Mouse (Mus musculus) forebrain, embryonic 16.5 days (tissue): Measurements from ENCODE around the gene Ppp2r5d. TPM values are rescaled to one million over a fixed set of nuclear protein-coding genes. Genes with fewer than 3 reads are reported as not detected.

ENCODE experiments used
- ATAC-seq: fragments of 200-750 bp; cut with Nextera tagmentation; 2 replicates; pipeline ENCODE4 v1.8.0; 2017; ENCODE audit warnings: mild to moderate bottlenecking, moderate library complexity
- H3K27ac ChIP-seq: fragments of 300-500 bp; sonication (generic); 2 replicates; pipeline ENCODE4 v1.5.1; 2014; ENCODE audit warnings: low read length, control low read depth
- H3K27me3 ChIP-seq: fragments of 300-500 bp; sonication (generic); replicated peaks from 2 replicates; pipeline ENCODE4 v1.6.1; 2014; ENCODE audit warnings: low read length; ENCODE audit not compliant: control insufficient read depth, insufficient read depth
- H3K36me3 ChIP-seq: fragments of 300-500 bp; sonication (generic); 2 replicates; pipeline ENCODE4 v1.6.1; 2014; ENCODE audit not compliant: control insufficient read depth, insufficient read depth
- H3K4me1 ChIP-seq: fragments of 300-500 bp; sonication (generic); replicated peaks from 2 replicates; pipeline ENCODE4 v1.6.1; 2014; ENCODE audit warnings: low read length; ENCODE audit not compliant: control insufficient read depth, insufficient read depth
- H3K4me2 ChIP-seq: fragments of 300-500 bp; sonication (generic); 2 replicates; pipeline ENCODE4 v1.6.1; 2014; ENCODE audit warnings: mild to moderate bottlenecking, low read length, control low read depth
- H3K4me3 ChIP-seq: fragments of 300-500 bp; sonication (generic); replicated peaks from 2 replicates; pipeline ENCODE4 v1.5.1; 2014; ENCODE audit warnings: mild to moderate bottlenecking, low read length, control low read depth
- H3K9ac ChIP-seq: fragments of 300-500 bp; sonication (generic); replicated peaks from 2 replicates; pipeline ENCODE4 v1.6.1; 2014; ENCODE audit warnings: low read depth, low read length, control low read depth
- H3K9me3 ChIP-seq: fragments of 300-500 bp; sonication (generic); 2 replicates; pipeline ENCODE4 v1.6.1; 2016; ENCODE audit warnings: low read length; ENCODE audit not compliant: control insufficient read depth
- WGBS: fragments of 180-500 bp; shearing (Covaris S2); extraction: QIAGEN DNeasy Blood & Tissue Kit; methylation state at CpG from one replicate; pipeline ENCODE4 v1.1.7; 2014; 5-methylcytosine and 5-hydroxymethylcytosine counted together
- polyA plus RNA-seq: library from polyadenylated mRNA; unstranded; fragments of >200 nt; fragmentation: Nextera tagmentation; extraction: Ambion mirVana; gene quantifications from 2 replicates; pipeline ENCODE4 v1.2.1, GENCODE M21; 2015

Ppp2r5d gene
- polyA plus RNA-seq, 1 experiment from 2014 or later, result 96.6 TPM

DNA sequence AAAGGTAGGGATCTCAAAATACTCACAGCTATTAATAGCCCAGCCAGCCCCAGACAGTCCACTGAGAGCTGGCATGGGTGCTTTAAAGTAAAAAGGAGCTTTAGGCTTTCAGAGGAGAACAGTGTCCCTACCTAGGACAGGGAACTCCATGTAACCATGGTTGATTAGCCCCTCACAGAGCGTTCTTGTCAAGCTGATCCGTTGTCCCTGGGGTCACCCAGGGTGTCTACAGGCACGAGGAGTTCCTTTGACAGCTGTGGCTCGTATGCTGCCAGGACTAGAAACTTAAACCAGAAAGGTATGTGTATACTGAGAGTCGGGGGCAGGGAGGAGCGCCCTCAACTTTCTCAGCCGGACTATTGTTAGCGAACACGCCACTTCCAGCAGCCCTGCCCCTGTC, 26.0 kb downstream of the Ppp2r5d start:
- H3K9ac ChIP-seq, result 0 out of 2 replicates have a peak overlapping the region, but pooled peaks have one; percentile 65
- peaks cover 33% of the 10 kb centered on the region for H3K4me1 ChIP-seq
- no peak overlapping the region for H3K27ac ChIP-seq
- peak overlapping the region; percentile 81; the same call in 1 of the 2 replicates for H3K4me2 ChIP-seq
- H3K36me3 ChIP-seq, result peaks cover 12% of the 10 kb centered on the region
- ATAC-seq, result no peak
- no peaks in the 10 kb centered on the region for H3K27me3 ChIP-seq
- 68% methylated on average over 9 of the region's 9 CpGs for WGBS
- no peak overlapping the region for H3K4me3 ChIP-seq
- no peaks in the 10 kb centered on the region for H3K9me3 ChIP-seq

DNA sequence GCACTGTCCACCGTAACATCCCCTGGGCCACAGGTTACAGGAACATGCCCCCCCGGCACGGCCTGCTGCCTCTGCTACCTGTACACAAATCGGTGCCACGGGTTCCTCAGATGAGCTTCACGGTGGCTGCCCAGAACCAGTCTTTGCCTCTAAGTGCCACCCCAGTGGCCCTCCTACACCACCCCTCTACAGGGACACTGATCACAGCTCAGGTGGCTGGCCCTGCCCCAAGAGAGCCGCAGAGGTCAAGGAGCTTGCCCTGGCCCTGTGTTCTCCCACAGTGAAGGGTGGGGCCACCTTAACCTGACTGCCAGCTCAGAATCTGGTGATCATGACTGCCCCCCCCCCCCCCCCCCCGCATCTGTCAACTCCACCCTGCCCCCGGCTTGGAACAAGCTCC, 26.5 kb downstream of the Ppp2r5d start, which contains the start of gene Mea1:
TSS of gene Mea1 (plus strand) at position 378 of the 400 bp plus-strand sequence.
- Histone ChIP-seq H3K27me3 (no peaks in the 10 kb centered on the region), H3K9ac (peak within 1 kb of the TSS; percentile 65), H3K36me3 (peaks cover 10% of the 10 kb centered on the region), H3K27ac (no peak within 1 kb of the TSS), H3K4me3 (peak within 1 kb of the TSS; percentile 72), H3K4me1 (peaks cover 36% of the 10 kb centered on the region), H3K4me2 (peak within 1 kb of the TSS; percentile 81), H3K9me3 (no peaks in the 10 kb centered on the region)
- 86% methylated on average over 7 of the region's 9 CpGs for WGBS
- ATAC-seq, result no peak

DNA sequence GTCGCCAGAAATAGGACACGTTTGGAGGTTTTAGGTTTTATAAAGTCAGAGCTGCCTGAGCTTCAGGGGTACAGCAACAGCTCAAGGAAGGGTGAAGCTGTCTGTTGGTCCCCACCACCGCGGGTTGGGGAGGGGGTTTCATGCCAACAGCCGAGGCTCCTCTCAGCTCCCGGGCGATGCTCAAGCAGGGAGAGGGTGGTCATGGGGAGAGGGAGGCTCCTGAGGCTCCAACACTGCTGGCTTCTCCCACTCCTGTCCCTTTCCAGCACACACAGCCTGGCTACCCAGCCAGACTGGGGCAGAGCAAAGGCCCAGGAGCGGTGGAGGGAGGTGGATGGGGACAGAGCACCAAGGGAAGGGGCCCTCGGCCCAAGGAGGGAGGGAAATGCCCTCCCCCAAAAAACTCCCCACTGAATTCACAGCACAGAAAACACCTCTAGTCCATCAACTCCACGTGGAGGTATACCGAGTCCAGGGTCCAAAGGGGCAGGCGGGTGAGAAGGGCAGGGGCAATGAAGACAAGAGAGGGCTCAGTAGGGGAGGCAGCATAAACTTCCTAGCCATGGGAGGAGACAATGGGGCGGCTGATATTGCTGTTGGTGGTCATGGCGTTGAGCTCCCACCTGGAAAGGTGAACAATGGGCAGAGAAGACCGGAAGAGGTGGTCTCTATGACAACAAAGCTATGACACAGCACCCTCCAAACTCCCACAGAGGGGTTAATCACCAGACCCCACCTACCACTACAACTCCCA, 30.2 kb downstream of the Ppp2r5d start:
- Histone ChIP-seq H3K4me3 (peak overlapping the region; percentile 96), H3K9ac (no peak overlapping the region; the same call in none of the 2 replicates), H3K4me2 (peak overlapping the region; percentile 95), H3K36me3 (peaks cover 14% of the 10 kb centered on the region), H3K27me3 (no peaks in the 10 kb centered on the region), H3K27ac (peak overlapping the region; percentile 75), H3K9me3 (no peaks in the 10 kb centered on the region), H3K4me1 (peaks cover 29% of the 10 kb centered on the region)
- 19% methylated on average over 15 of the region's 15 CpGs for WGBS
- peak; percentile 57 for ATAC-seq

DNA sequence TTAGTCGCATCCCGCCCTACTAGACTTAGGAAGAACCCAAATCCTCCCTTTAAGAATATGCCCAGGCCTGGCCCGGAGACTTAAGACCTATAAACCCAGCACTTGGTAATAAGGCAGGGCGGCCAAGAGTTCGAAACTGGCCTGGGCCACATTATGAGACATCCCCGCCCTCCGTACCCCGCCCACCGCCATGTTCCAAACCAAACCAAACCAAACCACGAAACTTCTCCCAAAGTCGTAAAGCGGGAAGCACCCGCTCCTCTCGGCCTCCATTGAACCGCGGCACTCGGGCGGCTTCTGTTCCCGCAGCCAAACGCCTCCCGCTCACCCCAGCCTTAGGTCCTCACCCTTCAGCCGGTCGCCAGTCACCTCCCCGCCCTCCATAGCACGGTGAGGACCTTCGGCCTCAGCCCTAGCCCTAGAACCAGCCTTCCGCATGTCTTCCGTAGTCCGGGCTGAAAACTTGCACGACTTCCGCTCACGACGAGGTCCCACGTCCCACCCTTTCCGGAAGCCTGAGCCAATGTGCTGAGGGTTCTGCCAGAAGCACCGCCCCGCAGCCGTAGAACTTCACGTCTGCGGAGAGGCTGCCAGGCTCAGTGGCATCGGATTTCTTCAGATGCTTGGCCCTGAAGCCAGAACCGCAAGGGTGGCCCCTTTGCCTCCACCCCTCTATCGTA, 30.9 kb downstream of the Ppp2r5d start, which contains the start of gene Rrp36:
TSS of gene Rrp36 (minus strand) at position 503 of the 680 bp plus-strand sequence.
- H3K27me3 ChIP-seq, result no peaks in the 10 kb centered on the region
- peak within 1 kb of the TSS; percentile 72 for H3K9ac ChIP-seq
- H3K4me1 ChIP-seq, result peaks cover 21% of the 10 kb centered on the region
- H3K4me2 ChIP-seq, result peak within 1 kb of the TSS; percentile 95
- peak within 1 kb of the TSS; percentile 96 for H3K4me3 ChIP-seq
- peak; percentile 95 for ATAC-seq
- no peaks in the 10 kb centered on the region for H3K9me3 ChIP-seq
- under 1% methylated on average over 43 of the region's 43 CpGs for WGBS
- H3K36me3 ChIP-seq, result peaks cover 20% of the 10 kb centered on the region
- H3K27ac ChIP-seq, result peak within 1 kb of the TSS; percentile 75

DNA sequence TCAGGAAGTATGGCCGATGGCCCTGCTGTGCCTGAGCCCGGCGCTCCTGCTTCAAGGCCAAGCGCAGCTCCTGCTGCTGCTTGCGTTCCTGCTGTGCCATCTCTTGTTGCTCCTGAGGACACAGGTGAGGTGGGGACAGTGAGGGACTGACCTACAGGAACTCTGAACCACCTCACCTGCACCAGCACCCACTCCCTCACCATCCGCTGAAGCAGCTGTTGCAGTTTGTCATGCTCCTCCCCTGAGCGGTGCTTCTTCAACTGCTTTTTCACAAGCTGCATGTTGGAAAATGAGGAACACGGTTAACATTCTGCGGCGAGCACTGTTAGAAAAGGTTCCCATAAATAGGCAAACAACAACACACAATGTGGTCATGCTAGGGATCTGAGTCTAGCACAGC, 35.0 kb downstream of the Ppp2r5d start:
- peaks cover 14% of the 10 kb centered on the region for H3K4me1 ChIP-seq
- H3K9me3 ChIP-seq, result no peaks in the 10 kb centered on the region
- H3K27me3 ChIP-seq, result no peaks in the 10 kb centered on the region
- no peak overlapping the region for H3K27ac ChIP-seq
- WGBS, result 96% methylated on average over 10 of the region's 10 CpGs
- H3K36me3 ChIP-seq, result peaks cover 17% of the 10 kb centered on the region; the same call in 1 of the 2 replicates
- no peak overlapping the region for H3K4me2 ChIP-seq
- no peak overlapping the region for H3K4me3 ChIP-seq
- H3K9ac ChIP-seq, result no peak overlapping the region
- ATAC-seq, result no peak

DNA sequence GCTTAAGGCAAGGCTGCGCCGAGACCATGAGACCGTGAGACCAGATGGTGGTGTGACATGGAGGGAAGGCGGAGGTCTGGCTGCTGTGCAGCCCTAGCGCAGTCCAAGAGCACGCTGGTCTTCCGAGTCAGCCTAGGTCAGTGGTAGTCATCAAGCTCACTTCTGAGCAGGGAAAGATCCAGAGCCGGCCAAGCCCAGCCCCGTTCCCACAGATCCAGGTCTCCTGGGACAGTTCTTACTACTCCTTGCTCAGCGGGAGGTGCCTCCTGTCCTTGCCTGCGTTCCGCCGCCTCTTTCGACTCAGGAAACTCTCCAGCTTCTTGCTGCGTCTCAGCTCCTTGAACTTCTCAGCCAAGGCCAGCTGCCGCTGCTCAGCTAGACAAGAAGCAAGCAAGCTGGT, 37.2 kb downstream of the Ppp2r5d start:
- no peak overlapping the region for H3K4me2 ChIP-seq
- no peak overlapping the region for H3K27ac ChIP-seq
- H3K36me3 ChIP-seq, result peaks cover 31% of the 10 kb centered on the region
- no peak overlapping the region for H3K4me3 ChIP-seq
- no peak for ATAC-seq
- no peak overlapping the region for H3K9ac ChIP-seq
- H3K9me3 ChIP-seq, result no peaks in the 10 kb centered on the region
- H3K4me1 ChIP-seq, result no peaks in the 10 kb centered on the region
- WGBS, result 92% methylated on average over 16 of the region's 16 CpGs
- no peaks in the 10 kb centered on the region for H3K27me3 ChIP-seq

DNA sequence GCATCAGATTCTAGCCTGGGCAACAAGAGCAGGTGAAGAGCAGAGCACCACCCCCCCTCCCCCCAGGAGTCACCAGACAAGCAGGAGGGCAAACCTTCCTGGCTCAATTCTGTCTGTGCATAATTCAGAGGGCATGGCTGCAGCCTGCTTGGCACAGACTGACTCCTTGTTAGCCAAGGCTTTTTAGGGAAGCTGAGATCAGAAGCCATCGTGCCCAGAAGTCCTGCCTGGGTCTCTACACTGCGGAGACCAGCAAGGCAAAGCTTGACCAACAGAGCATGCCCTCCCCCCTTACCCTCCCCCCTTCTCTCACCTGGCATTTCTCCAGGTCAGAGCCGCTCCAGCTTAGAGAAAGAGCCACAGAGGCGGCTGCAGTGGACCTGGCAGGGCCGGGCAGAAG, 42.2 kb downstream of the Ppp2r5d start:
- H3K9me3 ChIP-seq, result no peaks in the 10 kb centered on the region
- H3K36me3 ChIP-seq, result peaks cover 34% of the 10 kb centered on the region
- H3K4me2 ChIP-seq, result no peak overlapping the region
- WGBS, result 86% methylated on average over 5 of the region's 5 CpGs
- no peaks in the 10 kb centered on the region for H3K4me1 ChIP-seq
- no peak overlapping the region for H3K4me3 ChIP-seq
- no peak overlapping the region for H3K9ac ChIP-seq
- no peak overlapping the region for H3K27ac ChIP-seq
- no peak for ATAC-seq
- no peaks in the 10 kb centered on the region for H3K27me3 ChIP-seq

DNA sequence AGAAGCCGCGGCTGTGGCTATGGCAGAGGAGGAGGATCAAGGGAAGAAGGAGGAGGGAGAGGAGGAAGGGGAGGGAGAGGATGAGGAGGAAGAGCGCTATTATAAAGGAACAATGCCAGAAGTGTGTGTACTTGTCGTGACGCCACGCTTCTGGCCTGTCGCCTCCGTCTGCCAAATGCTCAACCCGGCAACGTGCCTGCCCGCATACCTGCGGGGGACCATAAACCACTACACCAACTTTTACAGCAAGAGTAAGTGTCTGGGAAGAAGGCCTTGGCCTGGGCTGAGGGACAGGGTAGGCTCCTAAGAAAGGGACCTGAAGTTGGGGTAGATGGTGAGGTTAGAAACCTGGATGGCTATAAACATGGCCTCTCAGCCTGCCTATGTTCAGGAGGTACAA, 42.9 kb downstream of the Ppp2r5d start:
- Histone ChIP-seq H3K27ac (no peak overlapping the region), H3K9ac (no peak overlapping the region), H3K4me2 (no peak overlapping the region), H3K4me3 (no peak overlapping the region), H3K27me3 (no peaks in the 10 kb centered on the region), H3K9me3 (no peaks in the 10 kb centered on the region), H3K4me1 (no peaks in the 10 kb centered on the region), H3K36me3 (peaks cover 33% of the 10 kb centered on the region)
- ATAC-seq, result no peak
- WGBS, result 91% methylated on average over 12 of the region's 12 CpGs

DNA sequence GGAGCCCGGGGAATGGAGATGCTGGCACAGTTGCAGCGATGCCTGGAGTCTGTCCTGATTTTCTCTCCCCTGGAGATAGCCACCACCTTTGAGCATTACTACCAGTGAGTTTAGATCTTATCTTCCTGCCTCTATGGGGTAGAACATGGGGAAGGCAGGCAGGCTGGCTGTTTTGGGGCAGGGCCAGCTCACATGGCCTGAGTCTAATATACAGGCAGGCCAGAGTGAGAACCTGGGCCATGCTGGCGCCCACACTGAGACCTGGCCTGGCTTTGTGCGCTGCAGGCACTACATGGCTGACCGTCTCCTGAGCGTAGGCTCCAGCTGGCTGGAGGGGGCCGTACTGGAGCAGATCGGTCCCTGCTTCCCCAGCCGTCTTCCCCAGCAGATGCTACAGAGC, 43.6 kb downstream of the Ppp2r5d start:
- H3K36me3 ChIP-seq, result peaks cover 31% of the 10 kb centered on the region
- 92% methylated on average over 9 of the region's 9 CpGs for WGBS
- H3K27me3 ChIP-seq, result no peaks in the 10 kb centered on the region
- H3K4me3 ChIP-seq, result no peak overlapping the region
- no peak for ATAC-seq
- H3K4me1 ChIP-seq, result no peaks in the 10 kb centered on the region
- no peak overlapping the region for H3K9ac ChIP-seq
- no peak overlapping the region for H3K27ac ChIP-seq
- no peak overlapping the region for H3K4me2 ChIP-seq
- H3K9me3 ChIP-seq, result no peaks in the 10 kb centered on the region
